Mouse (Mus musculus): ENCODE data around the gene Syt11.
A peak's percentile ranks its signal among the peaks of the same experiment; 100 is the strongest.
"Not testable (repeated sequence)": the region's sequence is repeated elsewhere in the genome, so short reads cannot be mapped to it uniquely, and the experiment has no call there.

The Syt11 gene

DNA sequence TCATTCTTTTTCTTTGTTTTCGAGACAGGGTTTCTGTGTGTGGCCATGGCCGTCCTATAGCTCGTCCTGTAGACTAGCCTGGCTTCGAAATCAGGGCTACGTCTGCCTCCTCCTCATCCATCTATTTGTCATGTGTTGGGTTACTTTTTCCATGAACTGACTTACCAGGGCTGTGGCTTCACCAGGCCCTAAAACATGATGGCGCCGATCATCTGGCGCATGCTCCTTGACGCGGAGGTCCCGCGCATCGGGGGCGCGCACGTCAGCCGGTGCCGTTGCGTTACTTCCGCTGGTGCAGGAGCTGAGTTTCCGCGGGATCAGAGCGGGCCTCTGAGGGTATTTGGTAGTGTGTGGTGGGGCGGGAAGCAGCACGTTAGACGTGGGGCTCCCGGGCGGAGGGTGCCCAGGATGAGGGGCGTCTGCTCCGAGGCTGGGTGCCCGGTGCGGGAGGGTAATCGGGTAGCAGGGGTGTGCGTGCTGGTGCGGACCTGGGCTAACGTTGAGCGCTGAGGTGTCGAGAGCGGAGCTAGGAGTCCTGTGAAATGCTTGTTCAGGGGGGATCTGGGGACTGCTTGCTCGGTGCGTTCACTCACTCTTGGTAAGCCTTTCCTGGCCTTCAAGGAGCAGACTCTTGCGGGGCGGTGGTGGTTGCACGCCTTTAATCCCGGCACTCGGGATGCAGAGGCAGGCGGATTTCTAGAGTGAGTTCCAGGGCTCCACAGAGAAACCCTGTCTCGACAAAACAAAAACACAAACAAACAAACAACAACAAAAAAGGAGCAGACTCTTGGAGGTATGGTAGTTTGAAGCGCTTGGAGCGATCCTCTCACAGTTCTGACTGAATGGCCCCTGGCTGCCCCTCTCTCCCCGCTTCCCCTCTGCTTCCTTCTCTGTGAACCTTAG, at the start of gene Syt11:
Syt11 (minus strand) TSS at position 226 of the 903 bp plus-strand sequence.
- peak in 1 of 2 experiments; percentile 17 for DNase-seq

GRCm38 (mm10) chr3:88803910-88804540, 29.1 kb upstream of the Syt11 start:
- DNase-seq = no peak

DNA sequence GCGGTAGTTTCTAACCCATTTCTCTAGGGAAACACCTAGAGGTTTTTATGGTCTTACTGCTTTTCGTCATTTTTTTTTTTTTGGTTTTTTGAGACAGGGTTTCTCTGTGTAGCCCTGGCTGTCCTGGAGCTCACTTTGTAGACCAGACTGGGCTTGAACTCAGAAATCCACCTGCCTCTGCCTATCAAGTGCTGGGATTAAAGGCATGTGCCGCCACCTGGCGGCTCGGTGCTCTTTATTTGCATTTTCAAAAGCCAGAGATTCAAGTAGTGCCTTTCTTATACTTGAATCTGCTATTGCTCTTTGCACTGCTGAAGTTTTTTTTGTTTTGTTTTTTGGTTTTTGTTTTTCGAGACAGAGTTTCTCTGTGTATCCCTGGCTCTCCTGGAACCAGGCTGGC, 22.5 kb upstream of the Syt11 start:
- not testable (repeated sequence) for DNase-seq

DNA sequence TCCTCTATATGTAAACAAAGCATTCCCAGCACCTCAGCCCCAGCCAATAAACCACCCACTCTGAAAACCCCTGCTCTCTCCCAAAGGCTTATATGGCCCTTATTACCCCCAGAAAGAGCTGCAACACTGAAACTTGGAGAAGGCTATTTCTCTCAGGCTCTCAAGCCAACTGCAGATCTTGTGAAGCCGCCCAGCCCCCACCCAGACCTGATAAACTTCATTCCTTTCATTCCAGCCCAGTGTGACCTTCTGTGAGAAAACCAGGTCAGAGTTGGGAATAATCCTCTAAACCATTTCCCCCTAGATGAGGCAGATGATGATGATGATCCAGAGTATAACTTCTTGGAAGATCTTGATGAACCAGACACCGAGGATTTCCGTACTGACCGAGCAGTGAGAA, 13.1 kb upstream of the Syt11 start:
- DNase-seq = not testable (repeated sequence)

GRCm38 (mm10) chr3:88786805-88787204, 11.8 kb upstream of the Syt11 start:
- not testable (repeated sequence) for DNase-seq

- DNase-seq = not testable (repeated sequence)
Observed at GRCm38 (mm10) chr3:88786323-88786722, 11.4 kb upstream of the Syt11 start.

- no peak for DNase-seq
Observed at GRCm38 (mm10) chr3:88784889-88785288, 9.9 kb upstream of the Syt11 start.

- DNase-seq = not testable (repeated sequence)
Observed at GRCm38 (mm10) chr3:88773163-88773562, 1.8 kb downstream of the Syt11 start.

GRCm38 (mm10) chr3:88772399-88772798, 2.6 kb downstream of the Syt11 start:
- peak; percentile 89 to 91 for DNase-seq

DNA sequence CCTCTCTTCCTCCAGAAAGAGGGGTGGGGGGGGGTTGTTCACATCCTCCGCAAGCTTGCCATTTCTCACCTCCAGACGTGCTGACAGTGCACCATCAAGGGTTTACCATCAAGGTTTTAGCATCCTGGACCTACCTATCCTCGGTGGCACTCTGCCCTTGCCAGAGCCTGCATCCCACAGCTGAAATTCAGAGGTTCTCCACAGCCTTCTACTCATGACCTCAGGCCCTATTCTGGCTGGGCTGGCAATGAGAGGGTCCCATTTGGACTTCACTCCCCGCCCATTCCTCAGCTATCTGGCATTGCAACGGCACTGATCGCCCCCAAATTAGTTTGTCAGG, 3.1 kb downstream of the Syt11 start:
- DNase-seq = not testable (repeated sequence)

GRCm38 (mm10) chr3:88771189-88771940, 3.6 kb downstream of the Syt11 start:
- peak in 1 of 2 experiments; percentile 17 for DNase-seq

DNA sequence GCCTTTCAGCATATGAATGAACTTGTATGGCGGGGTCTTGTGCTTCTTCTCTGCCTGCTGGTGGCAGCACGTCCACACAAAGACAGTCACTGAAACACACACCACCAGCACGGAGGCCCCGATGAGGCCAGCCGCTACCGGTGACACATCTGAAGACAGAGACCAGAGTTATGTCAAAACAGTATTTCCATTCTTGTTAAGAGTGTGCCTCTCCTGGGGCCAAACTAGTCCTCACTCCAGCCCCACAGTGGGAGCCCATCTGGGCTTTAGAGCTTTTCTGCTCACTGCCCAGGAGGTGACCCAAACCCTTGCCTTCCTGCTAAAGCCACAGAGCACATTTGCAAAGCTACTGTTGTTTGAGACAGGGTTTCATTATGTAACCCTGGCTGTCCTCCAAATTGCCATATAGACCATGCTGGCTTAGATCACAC, 12.5 kb downstream of the Syt11 start:
- no peak for DNase-seq

GRCm38 (mm10) chr3:88761619-88762018, 13.3 kb downstream of the Syt11 start:
- no peak for DNase-seq

DNA sequence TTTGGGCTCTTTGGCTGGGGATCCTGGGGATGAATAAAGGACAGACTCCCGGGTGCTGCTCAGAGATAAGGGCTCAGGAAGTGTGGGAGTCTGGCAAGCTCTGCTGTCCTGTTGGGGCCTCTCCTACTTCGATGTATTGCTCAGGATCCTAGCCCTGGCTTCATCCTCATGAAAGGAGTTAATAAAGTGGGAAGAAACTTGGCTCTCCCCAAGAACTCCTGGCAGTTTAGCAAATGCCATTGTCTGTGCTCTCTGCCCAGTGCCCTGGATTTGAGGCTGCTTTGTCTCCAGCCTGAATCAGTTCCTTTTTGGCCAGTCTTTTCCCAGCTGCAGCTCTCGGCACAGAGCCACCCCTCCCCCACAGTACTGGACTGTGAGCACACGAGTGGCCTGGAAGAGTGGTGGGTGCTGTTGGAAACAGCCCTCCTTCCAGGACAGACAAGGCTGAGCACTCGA, 16.9 kb downstream of the Syt11 start:
- peak; percentile 35 to 72 for DNase-seq

DNA sequence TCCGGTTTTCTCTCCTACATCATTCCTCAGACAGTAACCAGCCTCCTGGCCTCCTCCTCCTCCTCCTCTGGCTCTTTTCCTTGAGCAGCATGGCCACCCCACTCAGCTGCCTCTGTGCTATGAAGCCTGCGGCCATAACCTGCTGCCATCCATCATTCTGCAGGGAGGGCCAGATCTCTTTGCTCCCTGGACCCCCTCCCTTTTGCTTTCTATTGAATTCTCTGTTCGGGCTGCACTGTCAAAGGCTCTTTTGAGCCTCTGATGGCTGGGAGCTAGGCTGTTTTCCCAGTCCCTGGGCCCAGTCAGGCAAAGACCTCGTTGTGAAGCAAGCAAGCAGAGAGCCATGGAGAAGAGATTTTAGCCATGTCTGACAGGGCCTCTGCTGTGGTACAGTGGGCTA, 18.7 kb downstream of the Syt11 start:
- no peak for DNase-seq

DNA sequence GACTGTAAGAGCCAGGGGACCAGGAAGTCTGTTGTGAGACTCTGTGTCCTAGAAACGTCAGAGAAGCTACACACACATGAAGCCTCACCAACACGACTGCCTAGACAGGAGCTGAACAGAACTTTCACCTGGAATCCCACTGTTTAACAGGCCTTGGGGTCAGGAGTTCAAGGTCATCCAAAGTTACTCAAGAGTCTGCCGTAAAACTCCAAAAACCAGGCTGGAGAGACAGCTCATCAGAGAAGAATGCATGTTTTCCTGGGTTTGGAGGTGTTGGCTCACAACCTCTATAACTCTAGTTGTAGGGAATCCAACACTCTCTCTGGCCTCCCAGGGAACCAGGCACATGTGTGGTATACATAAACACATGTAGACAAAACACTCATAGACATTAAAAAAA, 19.4 kb downstream of the Syt11 start:
- DNase-seq = no peak

- peak; percentile 34 to 39 for DNase-seq
Observed at GRCm38 (mm10) chr3:88754283-88754682, 20.7 kb downstream of the Syt11 start.

- DNase-seq = peak; percentile 26 to 33
Observed at GRCm38 (mm10) chr3:88746871-88747231, 28.1 kb downstream of the Syt11 start.

- DNase-seq = no peak
Observed at GRCm38 (mm10) chr3:88746139-88746870, 28.7 kb downstream of the Syt11 start.

DNA sequence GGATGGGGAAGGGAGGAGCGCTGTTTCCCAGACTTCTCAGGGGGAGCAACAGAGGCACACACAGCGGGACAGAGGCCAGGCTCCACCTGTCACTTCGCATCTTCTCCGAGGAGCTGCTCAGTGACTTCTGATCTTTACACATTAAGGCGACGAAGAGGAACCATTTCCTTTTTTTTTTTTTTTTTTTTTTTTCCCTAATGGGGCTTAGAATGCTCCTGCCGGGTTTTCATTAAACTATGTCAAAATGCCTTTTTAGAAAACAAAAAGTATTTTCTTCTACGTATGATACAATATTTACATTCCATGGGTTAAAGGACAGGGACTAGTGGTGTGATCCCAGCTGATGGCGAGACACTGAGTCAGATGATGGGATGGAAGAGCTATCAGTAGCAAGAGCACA, 29.4 kb downstream of the Syt11 start:
- DNase-seq = no peak

- DNase-seq = peak in 1 of 2 experiments; percentile 19
Observed at GRCm38 (mm10) chr3:88740147-88740546, 34.8 kb downstream of the Syt11 start.

DNA sequence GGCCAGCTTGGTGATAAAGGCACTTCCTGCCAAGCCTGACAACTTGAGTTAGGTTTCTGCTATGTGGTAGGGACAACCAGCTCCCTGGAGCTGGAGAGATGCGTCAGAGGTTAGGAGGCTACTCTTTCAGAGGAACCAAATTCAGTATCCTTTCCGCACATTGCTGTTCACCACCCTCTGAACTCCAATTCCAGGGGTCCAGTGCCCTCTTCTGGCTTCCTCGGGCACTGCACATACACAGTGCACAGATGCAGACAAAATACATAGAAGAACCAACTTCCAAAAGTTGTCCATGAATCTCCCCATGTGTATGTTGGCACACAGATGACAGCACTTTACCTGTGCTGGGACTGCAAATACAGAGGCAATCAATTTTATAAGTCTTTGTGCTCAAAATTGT, 36.3 kb downstream of the Syt11 start:
- peak; percentile 68 to 89 for DNase-seq

- no peak for DNase-seq
Observed at GRCm38 (mm10) chr3:88736556-88736955, 38.4 kb downstream of the Syt11 start.

All from kidney, postnatal 36 days (tissue).